Mouse (Mus musculus) kidney, adult 2 months (tissue): ENCODE data around the gene Dock7. TPM values are rescaled to one million over a fixed set of nuclear protein-coding genes. Genes with fewer than 3 reads are reported as not detected.

Experiments used
- DNase-seq: peaks from one replicate; pipeline ENCODE4 v3.0.0; 2021
- H3K27ac ChIP-seq: fragments of 200-500 bp; 2 replicates; pipeline ENCODE4 v1.5.1; 2012; ENCODE audit warnings: low read depth, low read length, control low read depth, inconsistent platforms; ENCODE audit not compliant: insufficient read depth
- H3K27me3 ChIP-seq: fragments of 200-500 bp; replicated peaks from 2 replicates; pipeline ENCODE4 v1.6.1; 2012; ENCODE audit warnings: mild to moderate bottlenecking, moderate library complexity, low read length, inconsistent platforms; ENCODE audit not compliant: control insufficient read depth, insufficient read depth
- H3K36me3 ChIP-seq: fragments of 200-500 bp; 2 replicates; pipeline ENCODE4 v1.6.1; 2012; ENCODE audit warnings: mild to moderate bottlenecking, moderate library complexity, low read length, inconsistent platforms; ENCODE audit not compliant: control insufficient read depth, insufficient read depth
- H3K4me1 ChIP-seq: fragments of 200-500 bp; 2 replicates; pipeline ENCODE4 v1.6.1; 2011; ENCODE audit warnings: low read length; ENCODE audit not compliant: control insufficient read depth, insufficient read depth
- H3K4me3 ChIP-seq: fragments of 200-500 bp; 2 replicates; pipeline ENCODE4 v1.5.1; 2011; ENCODE audit warnings: mild to moderate bottlenecking, low read depth, low read length, control low read depth; ENCODE audit not compliant: insufficient read depth
- CTCF ChIP-seq: fragments of 200-500 bp; conservative IDR thresholded peaks from 2 replicates; pipeline ENCODE4 v1.5.1; 2011; ENCODE audit warnings: low read depth, mild to moderate bottlenecking, control low read depth, low read length, moderate library complexity, mixed read lengths; ENCODE audit not compliant: insufficient read depth, insufficient read length
- POLR2A ChIP-seq: fragments of 200-500 bp; IDR thresholded peaks from one replicate; pipeline ENCODE4 v1.6.1; 2011; ENCODE audit warnings: low read depth, low read length, control low read depth
- WGBS: fragments of 180-500 bp; shearing (Covaris S2); methylation state at CpG from one replicate; pipeline ENCODE4 v1.1.7; 2018; 5-methylcytosine and 5-hydroxymethylcytosine counted together
- polyA plus RNA-seq: library from polyadenylated mRNA; depleted of rRNA; stranded (reverse); fragments of >200 nt; gene quantifications from 2 replicates; pipeline ENCODE4 v1.2.3, GENCODE M21; 2012

Dock7 gene
- polyA plus RNA-seq, 1 experiment = 20.6 TPM

GRCm38 (mm10) chr4:98924906-98925178 is 195.9 kb downstream of the Dock7 start:
- Histone ChIP-seq H3K4me1 (peaks cover 13% of the 10 kb centered on the region; the same call in 1 of the 2 replicates), H3K4me3 (peak overlapping the region; percentile 81), H3K36me3 (no peaks in the 10 kb centered on the region), H3K27me3 (no peaks in the 10 kb centered on the region), H3K27ac (no peak overlapping the region)
- no peak for DNase-seq
- TF ChIP-seq POLR2A (no peak), CTCF (no peak)
- whole genome bisulfite sequencing = 1% methylated on average over 2 of the region's 2 CpGs

DNA sequence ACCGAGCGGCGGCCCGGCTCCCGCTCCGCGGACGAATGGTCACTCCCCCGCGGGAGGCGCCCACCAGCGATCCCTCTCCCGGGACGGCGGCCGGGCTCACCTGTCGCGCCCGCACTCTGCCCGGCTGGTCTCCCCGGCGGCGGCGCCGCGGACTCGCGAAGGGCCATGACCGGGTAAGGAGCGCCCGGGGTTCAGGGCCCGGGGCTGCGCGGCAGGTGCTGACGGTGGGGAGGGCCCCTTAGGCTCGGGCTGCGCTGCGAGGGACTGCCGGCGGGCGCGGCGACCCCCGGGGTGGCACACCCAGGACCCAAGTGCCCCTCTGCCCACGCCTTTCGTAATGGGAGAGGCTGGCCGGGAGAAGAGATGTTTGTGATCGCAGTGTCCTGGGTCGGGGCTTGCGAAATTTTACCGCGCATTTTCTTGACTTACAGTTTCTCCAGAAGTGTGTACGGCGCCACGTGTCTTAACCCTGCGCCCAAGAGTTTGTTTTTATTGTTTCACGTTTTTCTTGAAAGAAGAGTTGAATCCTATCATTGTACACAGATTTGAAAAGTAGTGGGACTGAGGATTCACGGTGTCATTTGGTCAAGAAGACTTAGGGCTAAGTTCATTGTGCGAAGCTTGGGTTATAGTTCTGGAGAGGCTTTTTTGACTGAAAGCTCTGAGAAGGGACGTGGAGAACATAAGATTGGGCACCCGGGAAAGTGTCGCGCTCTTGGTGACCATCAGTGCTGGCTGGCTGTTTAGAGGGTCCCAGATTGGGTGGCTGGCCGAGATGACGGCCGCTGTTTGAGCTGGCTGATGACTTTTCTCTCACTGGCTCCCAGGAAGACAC is 196.4 kb downstream of the Dock7 start:
- under 1% methylated on average over 58 of the region's 66 CpGs for WGBS
- no peaks in the 10 kb centered on the region for H3K36me3 ChIP-seq
- peaks cover 13% of the 10 kb centered on the region; the same call in 1 of the 2 replicates for H3K4me1 ChIP-seq
- TF ChIP-seq CTCF = no peak
- no peak for TF ChIP-seq POLR2A
- peak overlapping the region; percentile 99 for H3K27ac ChIP-seq
- peak; percentile 36 for DNase-seq
- peak overlapping the region; percentile 81 for H3K4me3 ChIP-seq
- H3K27me3 ChIP-seq = no peaks in the 10 kb centered on the region

DNA sequence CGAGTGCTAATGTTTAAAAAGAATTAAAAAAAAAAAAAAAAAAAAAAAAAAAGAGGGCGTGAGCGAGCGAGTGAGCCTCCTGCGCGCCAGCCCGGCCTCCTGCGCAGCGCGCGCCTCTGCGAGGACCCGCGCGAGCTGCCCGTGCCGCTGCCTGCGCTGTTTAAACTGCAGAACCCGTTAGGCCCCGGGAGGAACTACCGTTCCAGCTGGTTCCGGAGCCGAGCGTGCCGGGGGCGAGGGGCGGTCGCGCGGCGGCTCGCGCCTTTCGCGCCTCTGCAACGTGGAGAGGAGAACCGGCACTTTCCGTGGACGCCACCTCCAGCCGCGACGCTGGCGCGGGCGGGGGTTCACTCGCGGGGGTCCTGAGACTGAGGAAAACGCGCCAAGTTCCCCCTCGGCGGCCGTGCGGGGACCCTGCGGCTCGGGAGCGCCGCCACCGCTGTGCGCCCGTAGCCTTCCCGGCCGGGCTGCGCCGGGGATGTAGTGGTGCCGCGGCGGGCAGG is 197.1 kb downstream of the Dock7 start, which contains the start of gene Usp1:
TSS of gene Usp1 (plus strand) at position 243 of the 503 bp plus-strand sequence.
- Histone ChIP-seq H3K27me3 (no peaks in the 10 kb centered on the region), H3K4me3 (peak within 1 kb of the TSS; percentile 95), H3K4me1 (peaks cover 13% of the 10 kb centered on the region; the same call in 1 of the 2 replicates), H3K27ac (peak within 1 kb of the TSS; percentile 99), H3K36me3 (no peaks in the 10 kb centered on the region)
- DNase-seq = no peak
- under 1% methylated on average over 67 of the region's 67 CpGs for WGBS
- no peak for TF ChIP-seq POLR2A
- TF ChIP-seq CTCF = no peak

GRCm38 (mm10) chr4:98922643-98923567 is 197.8 kb downstream of the Dock7 start:
- no peaks in the 10 kb centered on the region for H3K36me3 ChIP-seq
- under 1% methylated on average over 53 of the region's 53 CpGs for WGBS
- peak overlapping the region; percentile 93 for H3K27ac ChIP-seq
- peak overlapping the region; percentile 95 for H3K4me3 ChIP-seq
- no peaks in the 10 kb centered on the region for H3K27me3 ChIP-seq
- TF ChIP-seq CTCF (no peak), POLR2A (no peak)
- H3K4me1 ChIP-seq = peaks cover 13% of the 10 kb centered on the region; the same call in 1 of the 2 replicates
- peak; percentile 100 for DNase-seq

DNA sequence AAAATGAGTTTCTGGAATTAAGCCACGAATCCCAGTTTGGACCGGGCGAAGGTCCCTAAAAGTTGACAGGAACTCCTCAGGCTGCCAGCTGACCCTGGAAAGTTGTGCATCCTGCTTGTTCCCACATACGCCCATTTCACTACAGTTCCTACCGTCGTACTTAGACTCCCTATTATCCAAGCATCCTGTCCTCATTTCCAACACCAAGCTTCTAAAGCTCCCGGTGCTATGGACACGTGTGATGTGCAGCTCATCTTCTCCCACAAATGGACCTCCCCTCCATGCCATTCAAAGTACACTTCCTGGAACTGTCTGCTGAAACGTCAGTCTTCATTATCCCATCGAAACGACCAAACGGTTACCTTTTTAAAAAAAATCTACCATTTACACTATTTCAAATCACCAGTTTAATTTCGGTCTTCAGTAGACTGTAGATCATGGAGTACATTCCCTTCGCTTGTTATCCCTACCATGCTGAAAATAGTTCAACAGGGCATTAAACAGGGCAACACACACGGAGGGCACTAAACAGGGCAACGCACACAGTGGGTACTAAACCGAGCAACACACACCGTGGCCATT is 198.6 kb downstream of the Dock7 start:
- WGBS = 3% methylated on average over 18 of the region's 18 CpGs
- TF ChIP-seq POLR2A (no peak), CTCF (no peak)
- Histone ChIP-seq H3K4me3 (peak overlapping the region; percentile 95), H3K4me1 (peaks cover 13% of the 10 kb centered on the region; the same call in 1 of the 2 replicates), H3K27me3 (no peaks in the 10 kb centered on the region), H3K36me3 (no peaks in the 10 kb centered on the region), H3K27ac (peak overlapping the region; percentile 93)
- DNase-seq = peak; percentile 45

- H3K36me3 ChIP-seq = no peaks in the 10 kb centered on the region
- H3K4me1 ChIP-seq = peaks cover 13% of the 10 kb centered on the region; the same call in 1 of the 2 replicates
- no peak for DNase-seq
- H3K4me3 ChIP-seq = no peak overlapping the region
- no peaks in the 10 kb centered on the region for H3K27me3 ChIP-seq
- no peak for TF ChIP-seq CTCF
- no peak for TF ChIP-seq POLR2A
- WGBS = 89% methylated on average over 4 of the region's 4 CpGs
- no peak overlapping the region for H3K27ac ChIP-seq
Observed at GRCm38 (mm10) chr4:98920896-98921295, 199.8 kb downstream of the Dock7 start.

GRCm38 (mm10) chr4:98918204-98918603 is 202.5 kb downstream of the Dock7 start:
- no peaks in the 10 kb centered on the region for H3K27me3 ChIP-seq
- H3K27ac ChIP-seq = no peak overlapping the region
- H3K4me1 ChIP-seq = 0 out of 2 replicates have a peak, but pooled peaks cover 3% of the 10 kb centered on the region
- DNase-seq = no peak
- no peaks in the 10 kb centered on the region for H3K36me3 ChIP-seq
- H3K4me3 ChIP-seq = no peak overlapping the region
- WGBS = 70% methylated on average over 1 of the region's 1 CpGs
- TF ChIP-seq POLR2A = no peak
- no peak for TF ChIP-seq CTCF
